Mouse (Mus musculus) heart, embryonic 12.5 days (tissue): ENCODE results near the gene Mrap2. TPM values are rescaled to one million over a fixed set of nuclear protein-coding genes. Genes with fewer than 3 reads are reported as not detected.

Experiments used
- ATAC-seq: fragments of 200-750 bp; cut with Nextera tagmentation; 2 replicates; pipeline ENCODE4 v1.8.0; 2017; ENCODE audit warnings: moderate TSS enrichment, moderate library complexity; ENCODE audit not compliant: insufficient number of reproducible peaks, low FRiP score
- H3K27ac ChIP-seq: fragments of 300-500 bp; sonication (generic); 2 replicates; pipeline ENCODE4 v1.5.1; 2016; ENCODE audit warnings: mild to moderate bottlenecking, moderate library complexity; ENCODE audit not compliant: poor library complexity, severe bottlenecking
- H3K27me3 ChIP-seq: fragments of 300-500 bp; sonication (generic); replicated peaks from 2 replicates; pipeline ENCODE4 v1.6.1; 2016; ENCODE audit warnings: mild to moderate bottlenecking, moderate library complexity
- H3K36me3 ChIP-seq: fragments of 300-500 bp; sonication (generic); 2 replicates; pipeline ENCODE4 v1.6.1; 2016; ENCODE audit warnings: mild to moderate bottlenecking, moderate library complexity
- H3K4me1 ChIP-seq: fragments of 300-500 bp; sonication (generic); replicated peaks from 2 replicates; pipeline ENCODE4 v1.6.1; 2016; ENCODE audit warnings: mild to moderate bottlenecking
- H3K4me2 ChIP-seq: fragments of 300-500 bp; sonication (generic); 2 replicates; pipeline ENCODE4 v1.6.1; 2016; ENCODE audit warnings: mild to moderate bottlenecking, moderate library complexity
- H3K4me3 ChIP-seq: fragments of 300-500 bp; sonication (generic); 2 replicates; pipeline ENCODE4 v1.5.1; 2016; ENCODE audit warnings: mild to moderate bottlenecking
- H3K9ac ChIP-seq: fragments of 300-500 bp; sonication (generic); 2 replicates; pipeline ENCODE4 v1.6.1; 2016; ENCODE audit warnings: mild to moderate bottlenecking, moderate library complexity
- H3K9me3 ChIP-seq: fragments of 300-500 bp; sonication (generic); replicated peaks from 2 replicates; pipeline ENCODE4 v1.6.1; 2016; ENCODE audit warnings: mild to moderate bottlenecking, moderate library complexity
- WGBS: fragments of 180-500 bp; shearing (Covaris S2); methylation state at CpG from one replicate; pipeline ENCODE4 v1.1.7; 2016; 5-methylcytosine and 5-hydroxymethylcytosine counted together
- polyA plus RNA-seq: library from polyadenylated mRNA; unstranded; fragments of >200 nt; fragmentation: Nextera tagmentation; extraction: Ambion mirVana; gene quantifications from 2 replicates; pipeline ENCODE4 v1.2.1, GENCODE M21; 2016

The Mrap2 gene
- polyA plus RNA-seq, 1 experiment from 2014 or later: not detected

GRCm38 (mm10) chr9:87178534-87178933 lies 34.4 kb downstream of the Mrap2 start:
- Histone ChIP-seq H3K9me3 (no peaks in the 10 kb centered on the region), H3K4me2 (no peak overlapping the region), H3K4me1 (no peaks in the 10 kb centered on the region), H3K27me3 (no peaks in the 10 kb centered on the region), H3K27ac (no peak overlapping the region), H3K4me3 (no peak overlapping the region), H3K36me3 (no peaks in the 10 kb centered on the region), H3K9ac (no peak overlapping the region)
- 55% methylated on average over 7 of the region's 7 CpGs for WGBS
- no peak for ATAC-seq

- no peaks in the 10 kb centered on the region for H3K9me3 ChIP-seq
- no peak overlapping the region for H3K9ac ChIP-seq
- no peak overlapping the region for H3K4me3 ChIP-seq
- H3K27me3 ChIP-seq: no peaks in the 10 kb centered on the region
- no peak overlapping the region for H3K27ac ChIP-seq
- H3K4me1 ChIP-seq: no peaks in the 10 kb centered on the region
- WGBS: 80% methylated on average over 10 of the region's 10 CpGs
- H3K4me2 ChIP-seq: no peak overlapping the region
- ATAC-seq: no peak
- no peaks in the 10 kb centered on the region for H3K36me3 ChIP-seq
These were observed 38.1 kb downstream of the Mrap2 start for GRCm38 (mm10) chr9:87182231-87182630.

- no peak overlapping the region for H3K4me3 ChIP-seq
- peaks cover 11% of the 10 kb centered on the region for H3K9me3 ChIP-seq
- no peaks in the 10 kb centered on the region for H3K4me1 ChIP-seq
- H3K36me3 ChIP-seq: peaks cover 23% of the 10 kb centered on the region
- 81% methylated on average over 4 of the region's 4 CpGs for WGBS
- no peak overlapping the region for H3K27ac ChIP-seq
- H3K9ac ChIP-seq: no peak overlapping the region
- no peaks in the 10 kb centered on the region for H3K27me3 ChIP-seq
- ATAC-seq: no peak
- no peak overlapping the region for H3K4me2 ChIP-seq
These were observed 43.2 kb downstream of the Mrap2 start for GRCm38 (mm10) chr9:87187336-87187735.

- no peaks in the 10 kb centered on the region for H3K27me3 ChIP-seq
- H3K9ac ChIP-seq: no peak overlapping the region
- H3K27ac ChIP-seq: no peak overlapping the region
- H3K36me3 ChIP-seq: peaks cover 48% of the 10 kb centered on the region
- peaks cover 11% of the 10 kb centered on the region for H3K9me3 ChIP-seq
- no peaks in the 10 kb centered on the region for H3K4me1 ChIP-seq
- H3K4me2 ChIP-seq: no peak overlapping the region
- ATAC-seq: no peak
- no peak overlapping the region for H3K4me3 ChIP-seq
- WGBS: 81% methylated on average over 1 of the region's 1 CpGs
These were observed 49.6 kb downstream of the Mrap2 start for GRCm38 (mm10) chr9:87193721-87194120.

GRCm38 (mm10) chr9:87197277-87197676 lies 53.2 kb downstream of the Mrap2 start:
- peaks cover 38% of the 10 kb centered on the region for H3K36me3 ChIP-seq
- no peaks in the 10 kb centered on the region for H3K27me3 ChIP-seq
- no peak overlapping the region for H3K9ac ChIP-seq
- 0 out of 2 replicates have a peak, but pooled peaks cover under 1% of the 10 kb centered on the region for H3K9me3 ChIP-seq
- no peak overlapping the region for H3K4me2 ChIP-seq
- H3K4me3 ChIP-seq: no peak overlapping the region
- WGBS: 77% methylated on average over 3 of the region's 3 CpGs
- no peak for ATAC-seq
- H3K27ac ChIP-seq: no peak overlapping the region
- no peaks in the 10 kb centered on the region for H3K4me1 ChIP-seq

- no peak overlapping the region for H3K4me2 ChIP-seq
- H3K4me3 ChIP-seq: no peak overlapping the region
- no peak overlapping the region for H3K27ac ChIP-seq
- 88% methylated on average over 6 of the region's 6 CpGs for WGBS
- ATAC-seq: no peak
- no peaks in the 10 kb centered on the region for H3K9me3 ChIP-seq
- H3K27me3 ChIP-seq: no peaks in the 10 kb centered on the region
- H3K36me3 ChIP-seq: peaks cover 38% of the 10 kb centered on the region
- H3K9ac ChIP-seq: no peak overlapping the region
- no peaks in the 10 kb centered on the region for H3K4me1 ChIP-seq
These were observed 53.9 kb downstream of the Mrap2 start for GRCm38 (mm10) chr9:87198036-87198435.

- ATAC-seq: no peak
- no peaks in the 10 kb centered on the region for H3K9me3 ChIP-seq
- no peak overlapping the region for H3K9ac ChIP-seq
- peaks cover 47% of the 10 kb centered on the region for H3K36me3 ChIP-seq
- H3K27ac ChIP-seq: no peak overlapping the region
- 89% methylated on average over 5 of the region's 5 CpGs for WGBS
- no peak overlapping the region for H3K4me2 ChIP-seq
- no peaks in the 10 kb centered on the region for H3K27me3 ChIP-seq
- H3K4me3 ChIP-seq: no peak overlapping the region
- H3K4me1 ChIP-seq: no peaks in the 10 kb centered on the region
These were observed 56.3 kb downstream of the Mrap2 start for GRCm38 (mm10) chr9:87200426-87200825.

- Histone ChIP-seq H3K9me3 (no peaks in the 10 kb centered on the region), H3K27ac (no peak overlapping the region), H3K4me1 (no peaks in the 10 kb centered on the region), H3K4me3 (no peak overlapping the region), H3K4me2 (no peak overlapping the region), H3K9ac (no peak overlapping the region), H3K27me3 (no peaks in the 10 kb centered on the region), H3K36me3 (peaks cover 50% of the 10 kb centered on the region)
- ATAC-seq: no peak
- 92% methylated on average over 4 of the region's 4 CpGs for WGBS
These were observed 56.8 kb downstream of the Mrap2 start for GRCm38 (mm10) chr9:87200919-87201318.

GRCm38 (mm10) chr9:87202431-87202830 lies 58.3 kb downstream of the Mrap2 start:
- 87% methylated on average over 6 of the region's 6 CpGs for WGBS
- Histone ChIP-seq H3K36me3 (peaks cover 60% of the 10 kb centered on the region), H3K9me3 (no peaks in the 10 kb centered on the region), H3K4me3 (no peak overlapping the region), H3K4me2 (no peak overlapping the region), H3K27ac (no peak overlapping the region), H3K9ac (no peak overlapping the region), H3K4me1 (no peaks in the 10 kb centered on the region), H3K27me3 (no peaks in the 10 kb centered on the region)
- no peak for ATAC-seq

- 85% methylated on average over 9 of the region's 9 CpGs for WGBS
- H3K4me1 ChIP-seq: no peaks in the 10 kb centered on the region
- H3K27me3 ChIP-seq: no peaks in the 10 kb centered on the region
- no peak overlapping the region for H3K9ac ChIP-seq
- no peaks in the 10 kb centered on the region for H3K9me3 ChIP-seq
- H3K4me3 ChIP-seq: no peak overlapping the region
- H3K27ac ChIP-seq: no peak overlapping the region
- no peak for ATAC-seq
- peaks cover 45% of the 10 kb centered on the region for H3K36me3 ChIP-seq
- H3K4me2 ChIP-seq: no peak overlapping the region
These were observed 66.8 kb downstream of the Mrap2 start for GRCm38 (mm10) chr9:87210830-87211339.

GRCm38 (mm10) chr9:87213204-87213603 lies 69.1 kb downstream of the Mrap2 start:
- H3K4me1 ChIP-seq: no peaks in the 10 kb centered on the region
- H3K27ac ChIP-seq: no peak overlapping the region
- no peaks in the 10 kb centered on the region for H3K9me3 ChIP-seq
- peaks cover 41% of the 10 kb centered on the region for H3K36me3 ChIP-seq
- no peak for ATAC-seq
- WGBS: 73% methylated on average over 4 of the region's 4 CpGs
- no peak overlapping the region for H3K9ac ChIP-seq
- H3K27me3 ChIP-seq: no peaks in the 10 kb centered on the region
- no peak overlapping the region for H3K4me2 ChIP-seq
- no peak overlapping the region for H3K4me3 ChIP-seq
